Mouse (Mus musculus) R1 (cell line): ENCODE data around the gene Timm44.

Experiments
- DNase-seq: peaks from one replicate; pipeline ENCODE4 v3.0.0-alpha.2; 2018; ENCODE audit warnings: low read depth, low spot score

Gene Timm44

DNA sequence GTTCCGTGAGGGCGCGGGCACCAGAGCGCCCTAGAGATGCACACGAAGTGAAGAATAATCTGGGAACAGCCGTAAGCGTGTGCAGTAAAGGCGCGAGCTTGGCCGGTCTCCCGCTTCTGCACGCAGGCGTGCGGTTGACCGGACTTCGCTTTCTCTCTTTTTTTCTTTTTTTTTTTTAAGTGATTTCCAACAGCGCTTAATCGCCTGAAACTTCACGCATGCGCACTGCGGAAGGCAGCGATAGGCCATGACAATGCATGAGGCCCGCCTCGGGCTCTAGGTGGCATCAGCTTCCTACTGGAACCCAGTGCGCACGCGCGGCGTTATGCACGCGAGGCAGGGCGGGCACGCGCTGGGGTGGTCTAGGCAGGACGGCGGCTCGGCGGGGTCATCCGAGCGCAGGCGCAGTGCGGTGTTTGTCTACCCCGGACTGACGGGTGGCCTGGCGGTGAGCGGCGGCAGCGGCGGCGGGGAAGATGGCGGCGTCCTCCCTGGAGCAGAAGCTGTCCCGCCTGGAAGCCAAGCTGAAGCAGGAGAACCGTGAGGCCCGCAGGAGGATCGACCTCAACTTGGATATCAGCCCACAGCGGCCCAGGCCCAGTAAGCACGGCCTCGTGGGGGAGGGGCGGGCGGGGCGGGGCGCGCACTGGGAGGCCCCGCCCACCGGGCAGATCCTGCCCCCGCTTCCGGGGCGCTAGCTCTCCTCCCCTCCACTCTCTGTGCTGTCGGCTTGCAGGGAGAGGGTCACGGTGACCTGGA lies 37.1 kb downstream of the Timm44 start, which contains the start of the genes Map2k7 and Gm49320:
Gene Map2k7 (plus strand): TSS at position 307 of the 759 bp plus-strand sequence.
Gene Gm49320 (plus strand): TSS at position 432 of the 759 bp plus-strand sequence.
- DNase-seq = peak; percentile 99

DNA sequence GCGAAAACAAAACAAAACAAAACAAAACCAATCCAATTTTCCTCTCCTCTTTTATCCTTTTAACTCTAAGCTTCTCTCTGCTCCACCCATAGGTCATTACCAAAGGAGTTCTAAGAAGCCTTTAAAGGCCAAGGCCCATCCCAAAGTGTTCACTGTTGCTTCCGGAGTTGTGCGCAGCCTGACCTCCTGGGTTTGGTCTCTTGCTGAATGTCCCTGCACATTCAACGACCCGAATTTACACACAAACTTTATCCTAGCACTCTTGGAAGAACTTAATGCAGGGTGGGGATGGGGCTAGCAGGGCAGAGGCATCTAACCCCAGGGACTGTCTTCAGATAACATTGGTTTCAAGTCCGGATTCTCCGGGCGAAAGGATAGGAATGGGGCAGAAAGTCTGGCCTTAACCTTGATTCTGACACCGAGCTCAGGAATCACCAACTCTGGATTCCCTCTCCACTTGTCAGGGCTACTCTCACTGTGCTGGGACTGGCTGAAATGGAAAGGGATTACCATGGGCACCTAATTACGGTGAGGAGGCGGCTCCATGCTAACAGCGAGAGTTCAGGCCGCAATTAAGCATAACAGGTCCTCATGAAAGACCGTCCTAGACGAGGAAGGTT lies 37.8 kb downstream of the Timm44 start:
- DNase-seq = peak; percentile 63

DNA sequence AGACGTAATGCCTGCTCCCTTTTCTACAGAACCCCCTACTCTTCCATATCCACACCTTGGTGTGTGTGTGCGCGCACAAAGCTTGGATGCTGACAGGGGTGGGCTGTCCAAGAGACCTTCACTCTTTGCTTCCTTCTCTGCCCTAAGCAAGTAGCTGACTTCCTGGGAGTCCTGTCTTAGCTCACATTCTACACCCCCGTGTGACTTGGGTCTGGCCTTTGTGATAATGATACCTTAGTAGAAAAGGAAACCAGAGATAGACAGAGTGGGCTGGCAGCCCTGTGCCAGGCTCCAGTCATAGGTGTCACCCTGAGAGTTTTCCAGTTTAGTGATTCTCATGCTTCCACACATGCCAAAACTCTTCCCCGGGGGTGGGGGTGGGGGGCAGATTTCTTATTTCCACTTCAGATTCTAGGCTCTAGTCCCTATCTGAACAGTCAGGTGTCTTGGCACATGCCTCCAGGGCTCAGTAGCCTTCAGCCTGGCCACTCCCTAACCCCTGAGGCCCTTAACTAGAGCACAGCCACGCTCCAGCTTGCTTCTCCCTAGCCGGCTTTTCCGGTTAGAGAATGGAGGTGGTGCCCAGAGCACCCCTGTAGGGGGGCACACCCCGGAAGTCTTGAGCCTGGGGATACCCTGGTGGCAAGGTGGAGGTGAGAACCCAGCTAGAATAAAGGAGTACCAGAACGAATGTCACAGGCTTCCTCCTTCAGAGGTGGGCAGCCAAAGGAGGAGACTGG lies 44.9 kb downstream of the Timm44 start:
- DNase-seq = no peak

DNA sequence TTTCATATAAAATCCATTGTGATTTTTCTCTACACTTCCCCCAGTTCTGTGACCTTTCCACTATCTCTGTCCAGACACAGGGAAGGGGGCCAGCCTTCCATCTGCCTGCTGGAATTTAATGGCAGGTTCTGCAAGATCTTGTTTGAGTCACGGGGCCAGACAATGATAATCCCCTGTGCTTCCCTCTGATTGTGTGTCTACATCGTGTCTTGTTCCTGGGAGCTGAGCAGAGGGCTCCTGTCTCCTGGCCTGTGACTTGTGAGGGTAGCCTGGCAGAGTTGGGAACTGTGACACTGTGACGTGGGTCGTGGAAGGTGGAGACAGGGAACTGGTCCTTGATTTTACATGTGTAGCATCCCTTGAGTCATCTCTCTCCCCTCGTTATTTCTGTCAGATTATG lies 45.9 kb downstream of the Timm44 start:
- no peak for DNase-seq

DNA sequence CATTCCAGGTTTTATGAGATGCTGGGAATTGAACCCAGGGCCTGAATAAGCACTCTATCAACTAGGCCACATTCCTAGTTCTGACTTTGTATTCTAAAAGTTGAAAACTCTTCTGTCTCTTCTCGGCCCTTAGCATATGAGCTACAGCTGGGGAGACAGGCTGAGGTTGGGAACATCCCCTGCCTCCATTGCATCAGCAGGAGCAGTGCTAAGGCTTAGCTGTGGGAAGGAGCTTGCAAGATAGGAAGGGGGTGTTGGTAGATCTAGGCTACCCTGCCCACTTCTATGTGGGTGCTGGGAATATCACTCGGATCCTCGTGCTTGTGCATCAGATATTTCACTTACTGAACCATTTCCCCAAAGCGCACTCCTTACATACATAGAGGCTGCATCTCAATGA lies 47.8 kb downstream of the Timm44 start:
- no peak for DNase-seq

DNA sequence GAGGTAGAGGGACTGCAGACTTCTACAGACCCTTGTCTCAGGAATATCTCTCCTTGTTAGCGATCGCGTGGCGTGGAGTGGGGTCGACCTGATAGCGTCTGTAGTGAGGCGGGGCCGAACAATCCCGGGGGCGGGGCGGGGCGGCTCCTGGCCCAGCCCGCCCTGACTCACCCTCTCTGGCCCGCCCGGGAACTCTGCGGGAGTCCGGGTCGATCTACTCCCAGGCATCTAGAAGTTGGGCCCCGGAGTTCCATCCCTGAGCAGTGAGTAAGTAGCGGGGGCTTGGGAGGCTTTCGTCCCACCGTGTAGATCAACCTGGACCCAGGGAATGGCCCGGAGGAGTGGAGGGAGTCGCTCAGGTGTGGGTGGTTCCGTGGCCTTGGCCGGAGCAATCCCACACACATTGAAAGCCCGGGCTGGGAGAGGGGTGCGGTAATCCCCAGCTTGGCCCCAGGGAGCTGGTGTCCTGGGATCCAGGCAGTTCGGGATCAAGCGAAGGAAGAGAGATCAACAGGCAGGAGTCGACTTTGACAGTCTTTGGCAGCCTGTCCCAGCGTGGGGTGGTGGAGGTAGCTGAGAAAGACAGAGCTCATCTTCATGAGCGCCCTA lies 48.9 kb downstream of the Timm44 start, which contains the start of gene Lrrc8e:
Gene Lrrc8e (plus strand): TSS at position 89 of the 609 bp plus-strand sequence.
- DNase-seq = peak; percentile 42

DNA sequence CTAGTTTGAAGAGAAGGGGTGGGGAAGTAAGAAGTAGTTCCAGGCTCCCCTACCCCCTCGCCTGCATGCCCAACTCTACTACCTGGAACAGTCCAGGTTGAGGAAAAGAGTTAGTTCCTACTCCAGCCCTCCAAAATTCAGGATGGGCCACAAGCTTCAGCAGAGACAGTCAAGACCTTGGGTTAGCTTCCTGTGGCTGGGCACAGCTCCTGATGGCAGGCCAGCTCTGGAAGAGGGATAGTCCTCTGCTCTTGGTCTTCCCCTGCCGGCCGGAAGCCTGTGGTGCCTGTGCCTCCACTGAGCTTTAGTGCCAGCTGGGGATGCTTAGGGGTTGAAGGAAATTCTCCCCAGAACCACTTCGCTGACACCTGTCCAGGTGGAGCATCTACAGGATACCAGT lies 49.4 kb downstream of the Timm44 start:
- no peak for DNase-seq

DNA sequence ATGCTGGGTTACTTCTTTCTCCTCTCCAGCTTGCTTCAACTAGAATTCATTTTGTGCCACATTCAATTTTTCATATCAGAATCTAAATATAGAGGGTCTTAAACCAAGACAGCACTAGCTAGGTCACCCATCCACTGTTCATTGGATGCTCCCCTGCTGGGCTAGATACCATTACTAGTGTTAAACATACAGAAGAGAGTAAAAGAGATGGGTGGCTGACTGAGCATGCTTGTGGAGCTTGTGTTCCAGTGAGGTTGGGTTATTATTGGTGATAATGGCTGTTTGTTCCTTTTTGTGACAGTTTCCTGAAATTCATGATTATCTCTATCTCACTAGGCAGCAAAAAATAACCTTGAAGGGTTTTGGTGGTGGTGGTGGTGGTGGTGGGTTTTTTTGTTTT lies 53.7 kb downstream of the Timm44 start:
- no peak for DNase-seq

DNA sequence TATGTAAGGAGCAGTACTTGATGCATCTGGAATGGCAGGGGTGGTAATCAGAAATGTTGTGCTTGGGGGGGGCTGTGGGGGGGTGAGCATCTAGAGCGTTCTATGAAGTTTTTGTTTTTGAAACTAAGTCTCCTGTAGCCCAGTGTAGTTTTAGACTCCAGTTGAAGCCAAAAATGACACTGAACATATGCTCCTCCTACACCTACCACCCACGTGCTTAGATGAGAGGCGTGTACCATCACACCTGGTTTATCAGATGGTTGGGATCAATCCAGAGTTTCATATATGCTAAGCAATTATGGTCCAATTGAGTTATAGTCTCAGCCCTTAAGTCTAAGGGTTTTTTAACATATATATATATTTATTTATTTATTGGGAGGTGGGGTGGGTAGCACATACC lies 56.1 kb downstream of the Timm44 start:
- DNase-seq = no peak

DNA sequence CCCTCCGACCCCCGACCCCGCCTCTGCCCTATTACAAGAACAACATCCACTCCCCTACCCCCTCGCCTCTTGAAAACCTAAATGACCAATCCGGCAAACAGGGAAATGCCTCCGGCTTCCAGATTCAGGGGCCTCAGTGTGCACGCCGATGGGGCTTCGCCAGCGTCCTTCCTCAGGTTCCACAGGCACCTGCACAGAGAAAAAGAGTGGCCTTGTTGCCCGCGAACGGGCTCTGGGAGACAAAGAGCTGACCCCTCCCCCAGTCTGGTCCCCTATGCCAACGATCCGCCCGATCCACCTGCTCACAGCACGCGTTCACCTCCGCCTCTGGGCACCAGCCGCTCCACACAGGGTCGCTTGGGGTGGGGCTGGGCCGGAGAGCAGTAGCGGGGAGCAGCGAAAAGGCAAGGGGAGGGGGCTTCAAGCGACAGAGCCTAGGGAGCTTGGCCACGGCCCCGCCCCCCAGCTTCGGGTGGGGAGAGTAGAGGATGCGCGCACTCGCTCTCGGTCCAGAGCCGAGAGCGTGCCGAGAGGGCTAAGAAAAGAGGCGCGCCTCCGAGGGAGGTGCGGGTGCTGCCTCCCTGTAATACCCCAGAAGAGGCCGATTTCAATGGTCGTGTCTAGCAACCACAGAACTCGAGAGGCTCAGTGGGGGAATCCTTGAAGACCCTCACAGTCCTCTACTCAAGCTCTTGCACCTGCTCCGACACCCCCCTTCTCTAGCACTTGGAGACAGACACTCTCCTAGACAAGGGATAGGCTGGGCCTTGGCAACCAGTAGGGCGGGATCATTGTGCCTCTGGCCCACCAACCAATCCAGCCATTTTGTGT lies 58.7 kb downstream of the Timm44 start, which contains the start of gene Prr36:
Gene Prr36 (minus strand): TSS at position 669 of the 831 bp plus-strand sequence.
- peak; percentile 94 for DNase-seq

DNA sequence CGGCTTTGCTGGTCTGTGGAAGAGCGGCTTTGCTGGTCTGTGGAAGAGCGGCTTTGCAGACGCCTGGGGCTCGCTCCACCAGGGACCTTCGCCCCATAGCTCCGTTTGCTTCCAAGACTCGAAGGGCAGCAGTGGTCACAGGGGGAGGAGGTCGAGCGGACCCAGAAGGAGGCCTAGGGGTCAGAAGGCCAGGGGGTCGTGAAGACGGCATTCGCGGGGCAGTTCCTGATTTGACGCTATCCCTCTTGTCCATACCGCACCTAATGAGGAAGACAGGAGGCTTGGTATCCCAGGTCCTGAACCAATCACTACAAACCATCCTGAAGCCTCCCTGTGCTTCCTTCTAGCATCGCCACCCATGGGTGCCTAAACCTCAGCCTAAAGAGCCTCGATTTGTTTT lies 59.4 kb downstream of the Timm44 start:
- no peak for DNase-seq

DNA sequence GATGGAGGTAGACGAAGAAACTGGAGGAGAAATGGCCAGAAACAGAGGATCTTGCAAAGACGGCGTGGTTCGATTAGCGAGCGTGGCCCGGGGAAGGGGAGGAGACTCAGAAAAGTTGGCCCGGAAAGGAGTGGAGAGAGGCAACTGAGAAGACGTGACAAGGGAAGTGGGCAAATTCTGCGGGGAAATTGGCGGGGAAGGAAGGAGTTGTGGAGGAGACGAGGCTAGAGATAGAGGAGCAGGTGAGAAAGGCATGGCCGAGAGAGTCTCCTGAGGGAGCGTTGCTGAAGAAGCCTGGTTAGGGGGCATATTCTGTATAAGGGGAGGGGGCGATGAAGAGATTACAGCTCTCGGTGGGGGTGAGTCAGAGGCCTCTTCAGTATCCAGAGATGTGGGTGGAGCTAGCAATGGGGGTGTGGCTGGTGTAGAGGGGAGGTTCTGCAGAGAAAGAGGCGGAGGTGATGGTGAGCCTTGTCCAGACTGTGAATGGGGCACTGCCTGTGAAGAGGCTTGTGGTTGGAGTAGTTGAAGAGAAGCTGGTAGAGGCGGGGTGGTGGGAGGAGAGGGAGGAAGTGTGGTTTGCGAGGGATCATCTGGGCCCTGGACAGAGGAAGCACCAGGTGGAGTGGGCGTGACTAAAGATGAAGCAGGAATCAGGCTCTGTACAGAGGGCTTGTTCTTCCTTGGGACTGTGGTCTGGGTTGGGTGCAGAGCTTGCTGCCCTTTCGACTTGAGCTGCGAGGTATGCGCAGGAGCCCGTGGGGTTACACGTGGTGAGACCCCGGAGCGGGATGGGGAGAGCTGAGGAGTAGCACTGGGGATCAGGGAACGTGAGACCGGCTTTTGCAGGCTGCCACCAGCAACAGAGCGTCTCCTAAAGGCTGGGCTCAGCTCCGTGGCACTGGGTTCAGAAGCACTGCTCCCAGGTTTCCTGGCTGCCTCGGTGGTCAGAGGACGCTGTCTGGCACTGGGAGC lies 61.4 kb downstream of the Timm44 start:
- DNase-seq = peak; percentile 89

DNA sequence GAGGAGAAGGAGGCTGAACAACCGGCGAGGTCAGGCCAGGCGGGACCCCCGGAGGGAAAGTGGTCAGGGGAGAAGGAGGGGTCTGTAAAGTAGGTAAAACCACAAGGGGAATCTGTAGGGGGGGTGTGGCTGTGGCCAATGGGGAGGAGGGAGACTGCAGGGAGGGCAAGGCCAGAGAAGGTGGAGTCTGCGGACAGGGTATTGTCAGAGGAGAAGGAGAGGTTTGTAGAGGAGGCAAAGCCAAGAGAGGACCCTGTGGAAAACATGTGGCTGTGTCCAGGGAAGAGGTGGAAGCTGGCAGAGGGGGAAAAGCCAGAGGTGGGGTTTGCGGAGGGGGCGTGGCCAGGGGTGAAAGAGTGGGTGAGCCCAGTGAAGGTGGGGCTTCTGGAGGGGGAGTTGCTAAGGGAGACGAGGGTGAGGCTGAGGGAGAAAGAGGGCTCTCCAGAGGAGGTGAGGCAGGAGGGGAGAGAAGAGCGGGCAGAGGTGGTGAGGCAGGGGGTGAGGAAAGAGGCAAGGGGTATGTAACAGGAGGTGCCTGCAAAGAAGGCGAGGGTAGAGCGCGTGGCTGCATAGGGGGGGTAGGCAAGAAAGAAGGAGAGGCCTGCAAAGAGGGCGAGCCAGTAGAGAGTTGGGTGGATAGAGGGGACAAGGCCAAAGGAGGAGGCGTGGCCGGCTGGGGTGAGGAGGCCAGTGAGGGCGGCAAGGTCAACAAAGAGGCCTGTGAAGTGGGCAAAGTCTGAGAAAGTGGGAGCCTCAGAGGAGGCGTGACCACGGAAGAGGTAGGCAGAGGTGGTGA lies 62.3 kb downstream of the Timm44 start:
- DNase-seq = peak; percentile 81

DNA sequence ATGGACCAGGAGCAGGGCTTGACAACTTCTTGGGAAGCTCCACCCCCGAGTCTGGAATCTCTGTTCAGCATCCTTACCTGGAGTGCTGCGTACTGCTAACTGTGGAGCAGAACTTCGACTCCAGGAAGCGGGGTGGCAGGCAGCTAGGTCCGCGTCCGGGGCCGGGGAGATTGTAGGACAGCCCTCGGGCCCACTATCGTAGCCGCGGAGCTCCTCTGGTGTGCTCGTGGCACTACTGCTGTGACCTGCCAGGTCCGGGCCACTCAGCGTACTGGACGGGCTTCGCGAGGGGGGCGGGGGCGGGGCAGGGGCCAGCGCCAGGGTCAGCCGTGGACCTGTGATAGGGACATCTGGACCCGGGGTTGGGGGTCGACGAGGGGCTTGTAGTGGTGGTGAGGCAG lies 62.9 kb downstream of the Timm44 start:
- peak; percentile 47 for DNase-seq

DNA sequence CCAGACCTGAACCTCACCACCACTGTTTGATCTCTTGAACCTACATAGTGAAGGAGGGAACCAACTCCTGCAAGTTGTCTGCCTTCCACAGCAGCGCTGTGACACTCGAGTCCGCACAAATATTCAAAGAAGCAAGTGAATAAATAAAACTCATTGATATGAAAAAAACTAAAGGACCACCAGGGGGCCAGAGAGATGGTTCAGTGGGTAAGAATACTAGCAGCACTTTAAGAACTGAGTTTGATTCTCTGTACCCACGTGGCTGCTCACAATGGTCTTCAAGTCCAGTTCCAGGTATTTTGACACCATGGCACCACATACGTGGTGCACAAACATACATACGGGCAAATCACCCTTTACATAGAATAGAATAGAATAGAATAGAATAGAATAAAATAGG lies 64.6 kb downstream of the Timm44 start:
- no peak for DNase-seq
